Mouse (Mus musculus) neural tube, embryonic 14.5 days (tissue): ENCODE data around the gene Dab2ip. TPM values are rescaled to one million over a fixed set of nuclear protein-coding genes. Genes with fewer than 3 reads are reported as not detected.

Source experiments
- ATAC-seq: fragments of 200-750 bp; cut with Nextera tagmentation; 2 replicates; pipeline ENCODE4 v1.8.0; 2017; ENCODE audit warnings: low read depth, mild to moderate bottlenecking, moderate TSS enrichment, moderate library complexity
- H3K27ac ChIP-seq: fragments of 300-500 bp; sonication (generic); 2 replicates; pipeline ENCODE4 v1.5.1; 2014; ENCODE audit warnings: low read depth, mild to moderate bottlenecking, control low read depth, low read length, moderate library complexity, mixed read lengths
- H3K27me3 ChIP-seq: fragments of 300-500 bp; sonication (generic); 2 replicates; pipeline ENCODE4 v1.6.1; 2014; ENCODE audit warnings: low read length; ENCODE audit not compliant: control insufficient read depth, insufficient read depth
- H3K36me3 ChIP-seq: fragments of 300-500 bp; sonication (generic); 2 replicates; pipeline ENCODE4 v1.6.1; 2014; ENCODE audit warnings: low read length, mixed read lengths; ENCODE audit not compliant: control insufficient read depth, insufficient read depth
- H3K4me1 ChIP-seq: fragments of 300-500 bp; sonication (generic); 2 replicates; pipeline ENCODE4 v1.6.1; 2014; ENCODE audit warnings: low read length; ENCODE audit not compliant: control insufficient read depth, insufficient read depth
- H3K4me2 ChIP-seq: fragments of 300-500 bp; sonication (generic); 2 replicates; pipeline ENCODE4 v1.6.1; 2014; ENCODE audit warnings: mild to moderate bottlenecking, low read depth, low read length, control low read depth
- H3K4me3 ChIP-seq: fragments of 300-500 bp; sonication (generic); 2 replicates; pipeline ENCODE4 v1.5.1; 2014; ENCODE audit warnings: low read depth, low read length, control low read depth, mixed read lengths
- H3K9ac ChIP-seq: fragments of 300-500 bp; sonication (generic); replicated peaks from 2 replicates; pipeline ENCODE4 v1.6.1; 2014; ENCODE audit warnings: low read depth, mild to moderate bottlenecking, control low read depth, low read length, mixed read lengths
- H3K9me3 ChIP-seq: fragments of 300-500 bp; sonication (generic); 2 replicates; pipeline ENCODE4 v1.6.1; 2016; ENCODE audit warnings: low read length; ENCODE audit not compliant: control insufficient read depth
- WGBS: fragments of 180-500 bp; shearing (Covaris S2); extraction: QIAGEN DNeasy Blood & Tissue Kit; methylation state at CpG from one replicate; pipeline ENCODE4 v1.1.7; 2014; 5-methylcytosine and 5-hydroxymethylcytosine counted together
- polyA plus RNA-seq: library from polyadenylated mRNA; unstranded; fragments of >200 nt; fragmentation: Nextera tagmentation; extraction: Ambion mirVana; gene quantifications from 2 replicates; pipeline ENCODE4 v1.2.1, GENCODE M21; 2014

Gene Dab2ip
- polyA plus RNA-seq, 1 experiment from 2014 or later: 48.5 TPM

- Histone ChIP-seq H3K27ac (no peak overlapping the region), H3K27me3 (no peaks in the 10 kb centered on the region), H3K4me3 (no peak overlapping the region), H3K4me1 (no peaks in the 10 kb centered on the region), H3K9me3 (no peaks in the 10 kb centered on the region), H3K9ac (no peak overlapping the region), H3K4me2 (no peak overlapping the region), H3K36me3 (no peaks in the 10 kb centered on the region)
- no peak for ATAC-seq
- WGBS: 61% methylated on average over 11 of the region's 11 CpGs
These were observed 69.3 kb downstream of the Dab2ip start for GRCm38 (mm10) chr2:35627298-35627898.

- H3K4me1 ChIP-seq: no peaks in the 10 kb centered on the region
- H3K9ac ChIP-seq: no peak overlapping the region
- no peak overlapping the region for H3K4me3 ChIP-seq
- H3K9me3 ChIP-seq: no peaks in the 10 kb centered on the region
- 59% methylated on average over 7 of the region's 7 CpGs for WGBS
- no peak for ATAC-seq
- H3K27ac ChIP-seq: 0 out of 2 replicates have a peak overlapping the region, but pooled peaks have one; percentile 25
- no peaks in the 10 kb centered on the region for H3K36me3 ChIP-seq
- H3K4me2 ChIP-seq: no peak overlapping the region
- H3K27me3 ChIP-seq: no peaks in the 10 kb centered on the region
These were observed 70.0 kb downstream of the Dab2ip start for GRCm38 (mm10) chr2:35628052-35628451.

GRCm38 (mm10) chr2:35628656-35629055 is 70.6 kb downstream of the Dab2ip start:
- ATAC-seq: 0 out of 2 replicates have a peak, but pooled peaks have one; percentile 13
- 88% methylated on average over 4 of the region's 4 CpGs for WGBS
- H3K27ac ChIP-seq: no peak overlapping the region

GRCm38 (mm10) chr2:35629126-35629525 is 71.1 kb downstream of the Dab2ip start:
- Histone ChIP-seq H3K4me3 (no peak overlapping the region), H3K27me3 (no peaks in the 10 kb centered on the region), H3K9me3 (no peaks in the 10 kb centered on the region), H3K9ac (no peak overlapping the region), H3K4me2 (no peak overlapping the region), H3K27ac (no peak overlapping the region), H3K36me3 (no peaks in the 10 kb centered on the region), H3K4me1 (no peaks in the 10 kb centered on the region)
- 94% methylated on average over 5 of the region's 8 CpGs for WGBS
- ATAC-seq: no peak

More at GRCm38 (mm10) chr2:35628656-35629055, 70.6 kb downstream of the Dab2ip start:
- H3K4me3 ChIP-seq: no peak overlapping the region
- H3K4me1 ChIP-seq: no peaks in the 10 kb centered on the region
- H3K27me3 ChIP-seq: no peaks in the 10 kb centered on the region
- H3K9me3 ChIP-seq: no peaks in the 10 kb centered on the region
- 0 out of 2 replicates have a peak overlapping the region, but pooled peaks have one; percentile 3 for H3K9ac ChIP-seq
- H3K4me2 ChIP-seq: no peak overlapping the region
- H3K36me3 ChIP-seq: no peaks in the 10 kb centered on the region

- no peaks in the 10 kb centered on the region for H3K27me3 ChIP-seq
- H3K4me3 ChIP-seq: no peak overlapping the region
- 86% methylated on average over 4 of the region's 4 CpGs for WGBS
- H3K27ac ChIP-seq: no peak overlapping the region
- ATAC-seq: no peak
- no peaks in the 10 kb centered on the region for H3K36me3 ChIP-seq
- H3K4me1 ChIP-seq: peaks cover 3% of the 10 kb centered on the region; the same call in 1 of the 2 replicates
- no peak overlapping the region for H3K4me2 ChIP-seq
- no peaks in the 10 kb centered on the region for H3K9me3 ChIP-seq
- no peak overlapping the region for H3K9ac ChIP-seq
These were observed 75.3 kb downstream of the Dab2ip start for GRCm38 (mm10) chr2:35633392-35633791.

- Histone ChIP-seq H3K27ac (no peak overlapping the region), H3K36me3 (no peaks in the 10 kb centered on the region), H3K4me2 (no peak overlapping the region), H3K4me1 (peaks cover 3% of the 10 kb centered on the region; the same call in 1 of the 2 replicates), H3K27me3 (no peaks in the 10 kb centered on the region), H3K9me3 (no peaks in the 10 kb centered on the region), H3K9ac (no peak overlapping the region), H3K4me3 (no peak overlapping the region)
- no peak for ATAC-seq
- 88% methylated on average over 4 of the region's 4 CpGs for WGBS
These were observed 76.9 kb downstream of the Dab2ip start for GRCm38 (mm10) chr2:35634963-35635362.

- no peaks in the 10 kb centered on the region for H3K9me3 ChIP-seq
- no peaks in the 10 kb centered on the region for H3K27me3 ChIP-seq
- peaks cover 3% of the 10 kb centered on the region; the same call in 1 of the 2 replicates for H3K4me1 ChIP-seq
- H3K27ac ChIP-seq: no peak overlapping the region
- no peak overlapping the region for H3K4me2 ChIP-seq
- H3K9ac ChIP-seq: no peak overlapping the region
- H3K4me3 ChIP-seq: no peak overlapping the region
- H3K36me3 ChIP-seq: no peaks in the 10 kb centered on the region
- ATAC-seq: no peak
- 65% methylated on average over 4 of the region's 4 CpGs for WGBS
These were observed 77.5 kb downstream of the Dab2ip start for GRCm38 (mm10) chr2:35635541-35635940.

- peak; percentile 58 for ATAC-seq
- no peaks in the 10 kb centered on the region for H3K9me3 ChIP-seq
- H3K27me3 ChIP-seq: no peaks in the 10 kb centered on the region
- no peaks in the 10 kb centered on the region for H3K36me3 ChIP-seq
- H3K9ac ChIP-seq: no peak overlapping the region
- WGBS: 50% methylated on average over 13 of the region's 13 CpGs
- no peak overlapping the region for H3K4me2 ChIP-seq
- H3K4me1 ChIP-seq: peaks cover 3% of the 10 kb centered on the region; the same call in 1 of the 2 replicates
- H3K4me3 ChIP-seq: no peak overlapping the region
- no peak overlapping the region for H3K27ac ChIP-seq
These were observed 79.9 kb downstream of the Dab2ip start for GRCm38 (mm10) chr2:35637880-35638535.

GRCm38 (mm10) chr2:35639799-35640198 is 81.7 kb downstream of the Dab2ip start:
- no peaks in the 10 kb centered on the region for H3K9me3 ChIP-seq
- peaks cover 3% of the 10 kb centered on the region; the same call in 1 of the 2 replicates for H3K4me1 ChIP-seq
- no peak for ATAC-seq
- H3K4me3 ChIP-seq: no peak overlapping the region
- no peak overlapping the region for H3K27ac ChIP-seq
- no peaks in the 10 kb centered on the region for H3K27me3 ChIP-seq
- no peak overlapping the region for H3K4me2 ChIP-seq
- no peak overlapping the region for H3K9ac ChIP-seq
- no peaks in the 10 kb centered on the region for H3K36me3 ChIP-seq
- WGBS: 97% methylated on average over 2 of the region's 2 CpGs
